Mouse (Mus musculus): ENCODE results near the gene Ucma. TPM values are rescaled to one million over a fixed set of nuclear protein-coding genes. Genes with fewer than 3 reads are reported as not detected.

Gene Ucma
- polyA plus RNA-seq, 1 experiment from 2014 or later: 2.3 TPM

GRCm38 (mm10) chr2:5031215-5031614, 55.3 kb downstream of the Ucma start:
- no peaks in the 10 kb centered on the region for H3K36me3 ChIP-seq
- no peaks in the 10 kb centered on the region for H3K27me3 ChIP-seq
- no peaks in the 10 kb centered on the region for H3K4me1 ChIP-seq (replicated peaks)
- 82% methylated on average over 7 of the region's 7 CpGs for WGBS
- H3K27ac ChIP-seq (replicated peaks): no peak overlapping the region
- H3K9ac ChIP-seq: no peak overlapping the region
- H3K4me2 ChIP-seq: no peak overlapping the region
- no peak for ATAC-seq (ENCODE audit: low FRiP score, low read depth)
- H3K9me3 ChIP-seq: no peaks in the 10 kb centered on the region
- no peak overlapping the region for H3K4me3 ChIP-seq

GRCm38 (mm10) chr2:5032665-5033064, 56.7 kb downstream of the Ucma start:
- Histone ChIP-seq H3K27me3 (no peaks in the 10 kb centered on the region), H3K36me3 (no peaks in the 10 kb centered on the region), H3K9me3 (no peaks in the 10 kb centered on the region), H3K27ac (replicated peaks) (no peak overlapping the region), H3K4me3 (no peak overlapping the region), H3K4me2 (no peak overlapping the region), H3K9ac (no peak overlapping the region), H3K4me1 (replicated peaks) (no peaks in the 10 kb centered on the region)
- no peak for ATAC-seq (ENCODE audit: low FRiP score, low read depth)
- WGBS: 77% methylated on average over 5 of the region's 5 CpGs

- no peaks in the 10 kb centered on the region for H3K27me3 ChIP-seq
- H3K9ac ChIP-seq: no peak overlapping the region
- H3K4me2 ChIP-seq: no peak overlapping the region
- H3K4me1 ChIP-seq (replicated peaks): no peaks in the 10 kb centered on the region
- H3K36me3 ChIP-seq: no peaks in the 10 kb centered on the region
- no peak overlapping the region for H3K4me3 ChIP-seq
- 72% methylated on average over 14 of the region's 15 CpGs for WGBS
- ATAC-seq (ENCODE audit: low FRiP score, low read depth): no peak
- no peak overlapping the region for H3K27ac ChIP-seq (replicated peaks)
- H3K9me3 ChIP-seq: no peaks in the 10 kb centered on the region
These were observed 57.9 kb downstream of the Ucma start for GRCm38 (mm10) chr2:5033546-5034420.

- Histone ChIP-seq H3K9me3 (no peaks in the 10 kb centered on the region), H3K4me3 (no peak overlapping the region), H3K27me3 (no peaks in the 10 kb centered on the region), H3K4me2 (no peak overlapping the region), H3K27ac (replicated peaks) (no peak overlapping the region), H3K36me3 (no peaks in the 10 kb centered on the region), H3K4me1 (replicated peaks) (no peaks in the 10 kb centered on the region), H3K9ac (no peak overlapping the region)
- no peak for ATAC-seq (ENCODE audit: low FRiP score, low read depth)
- WGBS: 85% methylated on average over 8 of the region's 8 CpGs
These were observed 58.9 kb downstream of the Ucma start for GRCm38 (mm10) chr2:5034801-5035200.

GRCm38 (mm10) chr2:5035241-5035640, 59.3 kb downstream of the Ucma start:
- Histone ChIP-seq H3K4me1 (replicated peaks) (no peaks in the 10 kb centered on the region), H3K9ac (no peak overlapping the region), H3K9me3 (no peaks in the 10 kb centered on the region), H3K36me3 (no peaks in the 10 kb centered on the region), H3K4me2 (no peak overlapping the region), H3K27me3 (no peaks in the 10 kb centered on the region), H3K4me3 (no peak overlapping the region), H3K27ac (replicated peaks) (no peak overlapping the region)
- 74% methylated on average over 9 of the region's 9 CpGs for WGBS
- no peak for ATAC-seq (ENCODE audit: low FRiP score, low read depth)

Other genes with a start within 250 kb of the Ucma start
- 56.6 and 57.1 TPM in 2 replicates for gene Sephs1, start 94.6 kb upstream of the Ucma start, polyA plus RNA-seq (2015; fragmentation: Nextera tagmentation; extraction: Ambion mirVana)
- 82.7 and 91.2 TPM in 2 replicates for gene Phyh, start 57.1 kb upstream of the Ucma start, polyA plus RNA-seq (2015; fragmentation: Nextera tagmentation; extraction: Ambion mirVana)
- gene Mcm10, start 36.7 kb downstream of the Ucma start, polyA plus RNA-seq (2015; fragmentation: Nextera tagmentation; extraction: Ambion mirVana): 5.8 and 5.9 TPM in 2 replicates
- 22.9 and 23.0 TPM in 2 replicates for gene Optn, start 87.9 kb downstream of the Ucma start, polyA plus RNA-seq (2015; fragmentation: Nextera tagmentation; extraction: Ambion mirVana)
- 10.1 and 15.2 TPM in 2 replicates for gene Ccdc3, start 161.7 kb downstream of the Ucma start, polyA plus RNA-seq (2015; fragmentation: Nextera tagmentation; extraction: Ambion mirVana)

Data from hindbrain, embryonic 15.5 days (tissue).